Mouse (Mus musculus): ENCODE data around the gene Lrrc4.

DNA sequence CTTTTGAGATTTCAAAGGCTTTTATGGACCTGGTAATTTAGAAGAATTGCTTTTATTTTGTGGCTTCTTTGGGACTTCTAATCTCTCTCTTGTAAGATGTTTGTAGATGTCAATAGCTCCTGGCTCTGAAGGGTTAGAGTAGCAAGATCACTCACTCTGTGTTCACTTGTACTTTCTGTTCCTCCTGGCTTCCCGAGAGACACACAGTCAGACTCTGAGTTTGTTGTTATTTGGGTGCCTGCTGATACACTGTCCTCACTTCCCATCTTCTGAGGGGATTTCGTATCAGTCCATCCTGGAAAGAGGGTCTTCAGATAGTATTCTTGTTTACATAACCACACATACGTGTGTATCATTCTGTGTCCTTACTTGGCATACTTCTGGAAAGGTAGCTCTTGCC is 208.6 kb downstream of the Lrrc4 start:
- TF ChIP-seq CTCF (IDR thresholded peaks at IDR 0.05), result no peak
- no peak for TF ChIP-seq EP300 (IDR thresholded peaks at IDR 0.05)
